Mouse (Mus musculus) cerebellum, adult 2 months (tissue): ENCODE measurements around the gene Dnajb13. TPM values are rescaled to one million over a fixed set of nuclear protein-coding genes. Genes with fewer than 3 reads are reported as not detected.
"Not testable (repeated sequence)": the region's sequence is repeated elsewhere in the genome, so short reads cannot be mapped to it uniquely, and the experiment has no call there.

Experiments used
- DNase-seq, 2 experiments: peaks; one replicate each; pipeline ENCODE4 v3.0.0; 2021
- H3K27ac ChIP-seq: fragments of 200-500 bp; 2 replicates; pipeline ENCODE4 v1.5.1; 2012; ENCODE audit warnings: low read length, control low read depth, inconsistent platforms; ENCODE audit not compliant: insufficient read depth
- H3K27me3 ChIP-seq: fragments of 200-500 bp; 2 replicates; pipeline ENCODE4 v1.6.1; 2012; ENCODE audit warnings: inconsistent platforms, mild to moderate bottlenecking, low read length, moderate library complexity; ENCODE audit not compliant: control insufficient read depth, insufficient read depth
- H3K4me1 ChIP-seq: fragments of 200-500 bp; 2 replicates; pipeline ENCODE4 v1.6.1; 2011; ENCODE audit warnings: low read length; ENCODE audit not compliant: control insufficient read depth, insufficient read depth
- H3K4me3 ChIP-seq: fragments of 200-500 bp; replicated peaks from 2 replicates; pipeline ENCODE3; 2011; ENCODE audit warnings: mild to moderate bottlenecking, low read depth, low read length, control low read depth; ENCODE audit not compliant: insufficient read depth
- CTCF ChIP-seq: fragments of 200-500 bp; IDR thresholded peaks from 2 replicates; pipeline ENCODE4 v1.5.1; 2011; ENCODE audit warnings: low read depth, mild to moderate bottlenecking, control low read depth, low read length, moderate library complexity, borderline replicate concordance; ENCODE audit not compliant: insufficient read depth
- POLR2A ChIP-seq: fragments of 200-500 bp; IDR thresholded peaks from 2 replicates; pipeline ENCODE4 v1.6.1; 2011; ENCODE audit warnings: low read length, control low read depth, borderline replicate concordance; ENCODE audit not compliant: insufficient read depth
- WGBS: fragments of 180-500 bp; shearing (Covaris S2); methylation state at CpG from one replicate; pipeline ENCODE4 v1.1.7; 2018; 5-methylcytosine and 5-hydroxymethylcytosine counted together
- polyA plus RNA-seq: library from polyadenylated mRNA; depleted of rRNA; stranded (reverse); fragments of >200 nt; gene quantifications from 2 replicates; pipeline ENCODE4 v1.2.3, GENCODE M21; 2012

The Dnajb13 gene
- polyA plus RNA-seq, 1 experiment = 1.2 TPM

GRCm38 (mm10) chr7:100493117-100493483 lies 21.7 kb downstream of the Dnajb13 start, which contains the start of gene Ucp2:
TSS of gene Ucp2 (plus strand) at chr7:100493337.
- Histone ChIP-seq H3K4me1 (no peaks in the 10 kb centered on the region), H3K4me3 (peak within 1 kb of the TSS; percentile 55), H3K27me3 (no peaks in the 10 kb centered on the region), H3K27ac (no peak within 1 kb of the TSS)
- 2% methylated on average over 27 of the region's 27 CpGs for WGBS
- no peak for TF ChIP-seq CTCF
- 0 out of 2 replicates have a peak, but pooled peaks have one; percentile 14 for TF ChIP-seq POLR2A
- peak in 1 of 2 experiments; percentile 24 for DNase-seq

GRCm38 (mm10) chr7:100492391-100493116 lies 22.2 kb downstream of the Dnajb13 start:
- WGBS = 14% methylated on average over 36 of the region's 36 CpGs
- H3K27me3 ChIP-seq = no peaks in the 10 kb centered on the region
- DNase-seq = no peak
- H3K27ac ChIP-seq = no peak overlapping the region
- TF ChIP-seq POLR2A (no peak), CTCF (no peak)
- H3K4me3 ChIP-seq = peak overlapping the region; percentile 25
- no peaks in the 10 kb centered on the region for H3K4me1 ChIP-seq

DNA sequence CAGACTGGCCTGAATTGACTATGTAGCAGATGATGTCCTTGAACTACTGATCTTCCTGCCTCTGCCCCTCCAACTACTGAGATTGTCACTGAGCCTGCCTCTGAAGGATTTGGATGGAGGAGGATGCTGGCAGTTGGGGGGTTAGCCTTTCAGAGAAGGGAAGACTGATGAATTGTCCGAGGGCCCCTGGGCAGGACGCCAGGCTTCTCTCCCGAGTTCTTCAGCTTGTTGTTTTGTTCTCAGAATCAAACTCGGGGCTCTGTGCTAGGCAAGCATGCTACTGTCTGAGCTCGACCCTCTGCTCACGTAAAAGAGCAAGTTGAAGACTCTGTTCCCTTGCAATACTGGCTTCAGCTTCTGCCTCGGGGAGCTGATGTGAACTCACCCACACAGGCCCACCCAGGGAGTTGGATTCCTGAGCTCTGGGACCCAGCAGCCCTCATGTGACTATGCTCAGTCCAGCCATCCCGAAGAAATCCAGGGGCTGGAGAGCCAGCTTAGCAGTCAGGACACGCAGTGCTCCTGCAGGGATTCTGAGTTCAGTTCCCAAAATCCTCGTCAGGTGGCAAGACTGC lies 26.2 kb downstream of the Dnajb13 start:
- Histone ChIP-seq H3K4me3 (no peak overlapping the region), H3K27me3 (no peaks in the 10 kb centered on the region), H3K27ac (no peak overlapping the region), H3K4me1 (no peaks in the 10 kb centered on the region)
- WGBS = 28% methylated on average over 10 of the region's 10 CpGs
- DNase-seq = no peak
- TF ChIP-seq CTCF = no peak
- no peak for TF ChIP-seq POLR2A

DNA sequence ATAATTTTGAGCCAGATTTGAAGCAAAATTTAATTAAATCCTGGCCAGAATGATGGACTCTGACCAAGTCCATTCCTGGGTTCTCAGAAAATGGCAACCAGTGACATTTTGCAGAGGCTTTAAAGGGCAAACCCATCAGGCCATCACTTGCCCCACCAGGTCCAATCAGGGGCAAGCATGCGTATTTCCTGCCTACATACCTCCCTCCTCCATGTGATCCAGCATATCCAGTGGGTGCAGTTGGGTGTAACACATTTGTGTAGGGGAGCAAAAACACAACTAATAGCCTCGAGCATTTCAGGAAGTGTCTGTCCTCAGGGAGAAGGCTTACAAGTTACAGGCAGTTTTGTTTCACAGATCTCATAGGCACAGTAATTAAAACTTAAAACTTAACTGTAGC lies 27.5 kb downstream of the Dnajb13 start:
- H3K4me3 ChIP-seq = no peak overlapping the region
- H3K27ac ChIP-seq = no peak overlapping the region
- no peaks in the 10 kb centered on the region for H3K4me1 ChIP-seq
- TF ChIP-seq POLR2A = no peak
- no peak for TF ChIP-seq CTCF
- H3K27me3 ChIP-seq = no peaks in the 10 kb centered on the region
- 54% methylated on average over 2 of the region's 2 CpGs for WGBS
- DNase-seq = no peak

DNA sequence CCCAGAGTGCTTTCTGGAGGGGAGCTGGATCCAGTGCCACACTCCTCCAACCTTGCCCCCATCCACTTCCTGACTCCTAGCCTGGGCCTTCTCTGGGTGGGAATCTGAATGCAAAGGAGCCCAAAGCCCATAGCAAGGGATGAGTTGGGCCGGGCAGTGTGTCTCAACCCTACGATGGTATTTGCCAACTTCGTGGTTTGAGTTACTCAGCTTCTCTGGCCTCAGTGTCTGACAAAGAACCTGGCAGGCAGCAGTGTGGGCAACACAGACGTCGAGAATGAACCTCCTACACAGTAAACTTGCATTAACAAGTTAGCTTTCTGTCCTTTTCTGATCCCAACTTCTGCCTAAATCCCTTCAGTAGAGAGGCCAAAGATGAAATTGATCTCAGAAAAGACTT lies 30.3 kb downstream of the Dnajb13 start:
- Histone ChIP-seq H3K4me3 (no peak overlapping the region), H3K4me1 (peaks cover 1% of the 10 kb centered on the region; the same call in 1 of the 2 replicates), H3K27ac (no peak overlapping the region), H3K27me3 (no peaks in the 10 kb centered on the region)
- no peak for DNase-seq
- no peak for TF ChIP-seq CTCF
- no peak for TF ChIP-seq POLR2A
- 79% methylated on average over 5 of the region's 5 CpGs for WGBS

DNA sequence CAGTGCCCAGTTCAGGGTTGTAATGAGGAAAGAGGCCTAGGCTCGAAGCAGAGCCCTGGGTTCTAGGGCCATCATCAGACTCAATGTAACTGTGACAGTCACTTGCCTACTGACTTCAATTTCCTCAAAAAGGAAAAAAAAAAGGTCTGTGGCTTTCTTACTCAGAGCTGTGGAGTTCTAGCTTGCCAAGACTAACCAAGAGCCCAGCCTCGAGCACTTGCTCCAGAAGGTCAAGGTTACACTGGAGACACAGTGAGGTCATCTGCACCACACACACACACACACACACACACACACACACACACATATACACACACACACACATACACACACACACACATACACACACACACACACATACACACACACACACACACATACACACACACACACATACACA lies 32.7 kb downstream of the Dnajb13 start:
- not testable (repeated sequence) for H3K27ac ChIP-seq, H3K27me3 ChIP-seq, H3K4me3 ChIP-seq, DNase-seq, H3K4me1 ChIP-seq
- 100% methylated on average over 2 of the region's 2 CpGs for WGBS

GRCm38 (mm10) chr7:100480175-100480574 lies 34.6 kb downstream of the Dnajb13 start:
- WGBS = 67% methylated on average over 17 of the region's 17 CpGs
- no peak for DNase-seq
- TF ChIP-seq CTCF (no peak), POLR2A (no peak)
- H3K27me3 ChIP-seq = no peaks in the 10 kb centered on the region
- H3K27ac ChIP-seq = no peak overlapping the region
- peaks cover 7% of the 10 kb centered on the region; the same call in 1 of the 2 replicates for H3K4me1 ChIP-seq
- H3K4me3 ChIP-seq = no peak overlapping the region

GRCm38 (mm10) chr7:100479823-100480164 lies 35.0 kb downstream of the Dnajb13 start:
- H3K27ac ChIP-seq = no peak overlapping the region
- H3K27me3 ChIP-seq = no peaks in the 10 kb centered on the region
- no peak for TF ChIP-seq POLR2A
- TF ChIP-seq CTCF = no peak
- DNase-seq = no peak
- 38% methylated on average over 15 of the region's 15 CpGs for WGBS
- H3K4me1 ChIP-seq = peaks cover 9% of the 10 kb centered on the region
- H3K4me3 ChIP-seq = no peak overlapping the region
